Mouse (Mus musculus) layer of hippocampus, postnatal 25 days (tissue): ENCODE measurements at regions not wholly inside any gene's neighbourhood (a gene's known extent, or its start where the extent isn't known, plus 50 kb on each side); places are given as distances from the start of the nearest gene placed in this dataset.

Experiments used
- DNase-seq, 2 experiments: peaks; one replicate each; pipeline ENCODE4 v3.0.0; 2022; ENCODE audit warnings: mixed read lengths in 2 of 2, low spot score in 1 of 2; ENCODE audit errors: extremely low spot score in 1 of 2

DNA sequence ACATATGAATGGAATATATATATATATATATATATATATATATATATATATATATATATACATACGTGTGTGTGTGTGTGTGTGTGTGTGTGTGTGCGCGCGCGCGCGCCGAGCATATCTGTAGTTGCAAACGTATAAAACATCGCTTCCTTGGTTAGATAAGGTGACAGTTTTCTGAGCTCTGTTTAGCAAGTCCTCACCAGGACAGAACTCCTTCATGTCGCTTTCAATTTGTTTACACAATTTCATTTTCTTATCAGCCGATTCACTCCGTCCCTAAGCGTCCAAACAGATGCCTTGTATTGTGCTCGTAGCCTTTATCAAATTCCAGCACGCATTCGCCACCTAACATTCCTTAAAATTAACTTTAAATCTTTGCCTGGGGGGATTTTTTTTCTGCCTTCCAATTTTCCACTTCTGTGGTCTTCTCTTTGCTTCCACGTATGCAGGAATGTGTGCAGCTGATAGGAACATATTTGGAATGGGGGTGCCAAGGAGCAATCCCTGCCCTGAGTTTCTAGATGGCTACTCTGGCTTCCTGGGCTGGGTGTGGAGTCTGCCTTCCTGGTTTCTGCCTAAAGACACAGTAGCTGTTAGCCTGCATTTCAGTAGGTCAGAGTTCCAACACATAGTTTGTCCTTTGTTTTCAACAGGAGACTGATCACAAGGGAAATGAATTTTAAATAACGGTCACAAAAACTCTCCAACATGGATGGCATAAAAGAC, 575.7 kb downstream of the Robo2 start:
- DNase-seq = no peak

DNA sequence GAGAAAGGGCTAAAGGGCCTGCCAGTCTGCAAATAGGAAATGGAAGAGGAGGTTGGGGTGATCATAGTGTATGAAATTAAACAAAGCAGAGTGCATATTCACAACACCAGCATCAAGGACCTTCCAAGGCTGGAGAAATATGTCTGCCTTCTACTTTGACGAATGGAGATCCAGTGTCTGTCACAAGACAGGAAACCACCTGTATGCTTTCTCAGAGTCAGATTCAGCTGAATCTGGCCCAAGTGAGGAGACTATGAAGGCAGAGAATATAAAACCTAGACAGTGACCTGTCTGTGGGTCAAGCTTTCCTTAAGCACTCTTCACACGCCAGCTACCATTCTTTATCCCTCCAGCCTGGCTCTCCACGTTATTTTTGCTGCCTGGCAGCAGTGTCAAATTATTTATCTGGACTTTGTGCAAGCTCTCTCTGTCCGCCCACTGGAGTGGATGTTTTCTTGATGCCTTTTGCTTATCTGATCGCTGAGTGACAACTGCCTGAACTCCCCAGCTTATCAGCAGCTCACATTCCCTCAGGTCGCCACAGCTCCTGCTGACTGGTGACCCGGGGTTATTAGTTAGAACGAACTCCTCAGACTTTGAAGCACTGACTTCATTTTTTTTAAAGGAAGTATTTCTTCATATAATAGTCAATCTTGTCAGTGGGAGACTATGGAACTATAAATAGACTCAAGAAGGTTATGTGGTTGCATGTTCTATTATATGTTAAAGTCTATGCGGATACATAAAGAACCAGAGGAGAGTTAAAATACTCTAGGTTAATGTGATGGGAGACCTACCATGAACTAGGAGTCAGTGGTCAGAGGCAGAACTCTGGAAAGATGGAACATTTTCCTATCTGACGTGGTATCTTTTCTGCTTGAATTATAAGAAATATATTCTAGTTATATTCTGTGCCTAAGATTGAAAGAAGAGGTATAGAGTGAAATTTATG, 590.0 kb downstream of the Robo2 start:
- no peak for DNase-seq

DNA sequence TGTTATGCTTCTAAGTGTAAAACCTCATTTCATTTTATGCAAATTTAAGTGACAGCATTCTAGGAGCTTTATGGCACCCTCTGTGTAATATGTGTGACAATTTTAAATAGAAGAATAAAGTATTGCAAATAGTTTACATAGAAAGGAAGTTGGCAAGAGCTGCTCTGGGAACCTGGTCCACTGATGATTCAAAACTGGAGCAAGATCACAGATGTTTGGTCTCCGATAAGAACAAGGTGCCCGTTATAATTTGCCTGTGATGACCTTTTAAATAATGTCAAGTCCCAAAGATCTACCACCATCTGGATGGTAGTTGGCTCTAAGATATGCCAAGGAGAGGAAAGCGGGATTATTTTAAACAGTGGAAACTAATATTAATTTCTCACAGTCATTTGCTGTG, 607.1 kb downstream of the Robo2 start:
- DNase-seq = no peak

DNA sequence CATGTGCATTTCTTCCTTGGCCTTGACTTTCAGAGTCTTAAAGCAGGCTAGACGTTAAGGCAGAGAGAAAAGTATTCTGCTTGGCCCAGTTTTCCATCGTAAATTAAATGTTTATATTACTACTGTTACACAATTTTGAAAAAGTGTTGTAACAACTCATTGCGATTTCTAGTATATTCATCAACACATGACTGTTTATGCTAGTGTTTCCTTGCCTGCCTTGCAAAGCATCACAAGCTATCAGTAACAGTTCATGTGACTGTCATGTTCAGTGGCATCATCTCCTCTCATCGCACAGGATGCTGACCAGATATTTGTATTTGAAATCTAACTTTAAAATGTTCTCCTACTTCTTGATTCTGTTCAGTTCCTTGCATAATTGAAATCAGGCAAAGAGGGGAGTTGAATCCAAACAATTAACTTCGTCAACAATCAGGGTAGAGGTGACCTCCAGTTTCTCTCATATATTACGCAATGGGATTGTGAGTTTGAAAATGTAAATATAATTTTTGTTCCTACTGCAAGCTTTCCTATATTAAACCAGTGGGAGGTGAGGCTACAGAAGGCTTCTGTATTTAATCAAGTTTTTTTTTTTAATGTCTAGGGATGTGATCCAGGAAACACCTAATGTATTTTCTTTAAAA, 615.0 kb downstream of the Robo2 start:
- no peak for DNase-seq

DNA sequence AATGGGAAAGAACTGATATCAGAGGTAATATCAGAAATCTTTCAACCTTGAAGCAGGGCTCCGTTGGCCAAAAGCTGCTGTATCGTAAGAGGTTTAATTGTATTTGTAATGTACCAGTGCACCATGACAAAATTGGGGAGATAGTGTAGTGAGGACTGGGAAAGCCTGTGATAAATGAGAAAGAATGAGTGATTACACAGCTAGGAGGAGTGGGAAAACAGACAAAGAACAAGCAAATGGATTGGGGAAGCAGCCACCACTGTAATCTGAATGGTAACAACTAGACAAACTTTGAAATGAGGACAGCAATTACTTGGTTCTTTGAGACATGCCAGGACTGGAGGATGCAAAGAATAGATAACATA, 626.6 kb downstream of the Robo2 start:
- DNase-seq = no peak

DNA sequence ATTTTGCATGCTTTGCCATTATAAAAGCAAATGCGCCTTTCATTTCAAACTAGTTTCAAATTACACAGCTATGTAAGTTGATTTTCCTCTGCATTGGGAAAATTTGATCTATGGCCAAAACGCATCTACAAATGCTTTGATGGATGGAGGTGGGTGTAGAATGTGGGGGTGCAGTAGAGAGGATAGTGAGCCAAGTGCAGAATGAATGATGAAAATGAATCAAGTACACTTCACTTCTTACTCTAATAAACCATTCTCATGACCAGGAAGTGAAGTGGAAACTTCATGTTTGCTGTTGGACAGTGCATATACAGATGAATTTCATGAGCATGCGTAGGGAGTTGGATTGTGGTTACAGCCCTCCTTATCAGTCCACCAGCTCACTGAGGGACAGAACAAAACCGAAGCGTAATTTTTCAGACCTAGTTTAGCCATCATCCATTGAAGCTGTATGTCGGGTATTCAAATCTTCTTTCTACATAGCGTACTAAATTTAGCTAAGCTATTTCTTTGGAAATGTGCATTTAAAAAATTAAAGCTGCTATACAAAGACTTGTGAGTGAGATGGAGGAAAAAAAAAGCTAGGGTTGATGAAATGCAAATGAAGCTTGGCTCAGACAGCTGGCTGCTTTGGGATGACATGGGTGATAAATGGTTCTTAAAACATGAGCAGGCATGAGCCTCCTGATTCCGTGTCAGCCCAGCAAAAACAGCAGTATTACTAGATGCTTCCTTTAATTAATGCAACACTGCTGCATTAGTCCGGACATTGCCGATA, 627.1 kb downstream of the Robo2 start:
- no peak for DNase-seq

DNA sequence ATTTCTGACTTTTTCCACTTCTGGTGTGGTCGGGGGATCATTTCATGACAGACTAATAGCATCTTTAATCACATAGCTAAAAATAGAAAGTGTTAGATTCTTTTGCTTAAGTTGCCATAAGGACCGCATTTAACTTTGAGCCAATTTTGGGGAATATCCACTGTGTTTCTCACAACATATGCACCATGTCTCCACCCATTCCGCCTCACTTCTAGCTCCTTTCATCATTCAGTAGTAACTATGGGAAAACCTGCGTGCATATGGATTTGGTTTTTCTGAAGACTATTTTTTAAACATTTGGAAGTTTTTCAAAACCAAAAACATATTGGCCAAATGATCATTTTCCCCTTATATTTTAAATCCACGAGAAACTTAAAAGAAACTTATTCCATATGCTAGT, 639.2 kb downstream of the Robo2 start:
- DNase-seq = no peak

DNA sequence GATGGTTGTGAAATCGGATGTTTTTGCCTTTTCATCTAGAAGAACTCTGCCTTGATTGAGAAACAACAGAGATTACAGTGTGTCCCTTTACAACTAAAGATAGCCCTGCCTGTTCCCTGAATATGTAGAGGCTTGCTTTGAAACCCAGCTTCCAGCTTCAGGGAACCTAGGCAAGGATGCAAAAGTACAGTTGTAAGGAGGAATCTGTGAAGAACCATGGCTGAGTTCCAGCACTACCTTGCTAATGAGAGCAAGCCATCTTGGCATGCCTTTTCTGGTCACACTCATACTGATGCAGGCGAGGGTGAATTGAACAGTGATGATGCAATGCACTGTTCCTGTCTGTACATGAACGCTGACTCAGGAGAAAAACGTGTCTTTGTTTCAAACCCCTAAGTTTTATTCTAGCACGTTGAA, 641.2 kb downstream of the Robo2 start:
- no peak for DNase-seq

DNA sequence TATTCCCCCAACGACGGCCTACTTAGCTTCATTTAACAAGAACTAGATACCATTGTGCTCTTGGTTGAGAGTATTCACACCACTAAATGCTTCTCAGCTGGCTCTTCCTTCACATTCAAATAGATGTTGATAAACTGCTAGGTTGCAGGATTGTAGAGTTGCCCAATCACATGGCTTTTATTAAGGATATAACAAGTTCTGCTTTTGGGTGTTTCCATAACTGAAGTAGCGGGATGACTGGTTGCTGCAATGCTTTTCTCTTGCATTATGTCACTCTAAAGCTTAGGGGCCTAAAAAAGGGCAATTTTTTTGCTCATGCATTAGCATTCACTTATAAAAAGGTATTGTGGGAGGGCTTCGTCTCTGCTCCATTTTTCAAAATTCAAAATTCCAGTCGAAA, 641.9 kb downstream of the Robo2 start:
- no peak for DNase-seq

DNA sequence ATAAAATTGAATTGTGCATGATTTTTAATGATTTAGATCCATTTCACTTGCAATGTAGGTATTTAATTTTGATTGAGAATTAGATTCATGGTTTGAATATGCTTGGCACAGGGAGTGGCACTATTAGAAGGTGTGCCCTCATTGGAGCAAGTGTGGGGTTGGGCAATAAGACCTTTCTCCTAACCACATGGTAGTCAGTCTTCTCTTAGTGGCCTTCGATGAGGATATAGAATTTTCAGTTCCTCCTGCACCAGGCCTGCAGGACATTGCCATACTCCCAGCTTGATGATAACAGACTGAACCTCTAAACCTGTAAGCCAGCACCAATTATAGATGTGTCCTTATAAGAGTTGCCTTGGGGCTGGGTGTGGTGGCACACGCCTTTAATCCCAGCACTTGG, 642.9 kb downstream of the Robo2 start:
- DNase-seq = no peak

DNA sequence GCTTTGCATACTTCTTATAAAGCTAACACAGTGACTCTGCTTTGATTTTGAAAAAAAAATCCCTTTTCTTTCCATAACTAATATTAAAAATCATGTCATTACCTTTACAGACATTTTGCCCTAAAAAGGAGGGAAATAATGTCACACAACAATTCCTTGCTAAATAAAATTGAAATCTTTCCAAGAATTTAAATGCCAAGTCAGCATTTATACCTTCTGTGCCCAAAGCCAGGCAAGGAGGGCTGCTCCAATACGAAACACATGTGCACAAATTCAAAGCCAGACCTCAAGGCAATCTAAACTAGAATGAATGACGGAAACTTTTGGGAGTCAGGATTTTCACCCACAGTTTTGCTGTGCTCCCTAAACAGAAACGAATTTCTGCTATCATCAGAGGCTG, 646.4 kb downstream of the Robo2 start:
- DNase-seq = no peak

DNA sequence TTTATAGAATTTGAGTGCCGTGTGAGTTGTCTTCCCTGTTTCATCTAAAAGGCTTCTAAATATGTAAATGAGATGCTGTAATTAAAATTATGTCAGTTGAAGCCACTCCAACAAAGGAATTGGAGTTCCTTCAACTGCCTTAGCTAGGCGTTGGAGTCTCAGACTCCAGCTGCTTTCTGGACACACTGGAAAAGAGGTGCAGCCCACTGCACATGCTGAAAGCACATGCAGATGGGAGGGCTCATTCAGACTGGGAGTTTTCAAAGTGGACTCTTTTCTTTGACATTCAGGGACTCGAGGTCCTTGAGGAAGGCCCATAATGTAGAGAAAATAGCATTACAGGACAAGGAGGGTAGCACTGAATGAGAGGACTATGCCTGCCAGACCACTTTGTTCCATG, 650.7 kb downstream of the Robo2 start:
- no peak for DNase-seq

DNA sequence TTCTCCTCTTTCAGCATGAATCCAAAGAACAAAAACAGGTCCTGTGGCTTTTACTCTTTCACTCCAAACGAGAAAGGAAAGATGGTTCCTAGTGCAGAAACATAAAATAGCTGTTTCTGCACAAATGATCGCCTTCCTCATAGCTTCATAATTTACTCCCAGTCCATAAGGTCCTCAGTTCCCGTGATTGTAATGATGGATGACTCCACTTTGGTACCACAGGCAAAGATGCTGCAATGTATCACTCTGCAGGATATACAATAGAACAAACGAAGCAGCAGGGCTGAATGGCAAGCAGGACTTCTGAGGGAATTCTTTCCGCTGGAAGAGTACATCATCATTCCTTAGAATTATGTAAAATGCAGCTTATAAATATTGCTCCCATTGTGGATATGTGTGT, 652.8 kb downstream of the Robo2 start:
- no peak for DNase-seq

DNA sequence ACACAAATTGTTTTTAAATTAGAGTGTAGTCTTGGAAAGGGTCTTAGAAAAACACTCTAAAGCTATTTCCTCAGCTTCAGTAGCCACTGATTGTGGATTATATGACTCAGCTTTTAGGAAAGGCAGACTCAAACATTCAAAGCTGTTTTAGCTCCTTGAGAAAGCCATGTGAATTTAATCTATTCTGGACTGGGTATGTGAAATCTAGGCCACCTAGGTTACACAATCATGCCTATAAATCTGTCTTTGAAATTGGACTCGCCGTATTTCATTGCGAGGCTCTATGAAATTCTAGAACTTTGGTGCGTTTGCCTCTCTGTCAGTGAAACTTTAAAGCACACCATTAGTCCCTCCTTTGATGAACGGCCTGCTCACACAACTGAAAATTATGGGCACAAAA, 657.3 kb downstream of the Robo2 start:
- no peak for DNase-seq

DNA sequence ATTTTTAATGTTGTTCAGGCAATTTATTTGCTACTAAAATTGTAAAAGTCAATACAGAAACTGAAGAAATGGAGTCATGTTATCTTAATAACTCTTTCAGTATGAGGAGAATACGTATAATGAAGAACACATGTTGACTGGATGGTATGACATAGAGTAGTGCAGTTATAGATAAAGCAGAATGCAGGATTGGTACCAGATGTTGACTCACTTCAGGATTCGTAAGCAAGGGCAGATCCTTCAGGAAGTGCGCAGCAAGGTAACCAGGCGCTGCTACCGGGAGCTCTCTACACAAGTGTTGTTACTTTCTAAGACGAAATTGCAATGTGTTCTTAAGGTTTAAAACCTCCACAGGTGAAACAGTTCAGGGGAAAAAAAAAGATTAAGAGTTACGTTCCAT, 683.3 kb downstream of the Robo2 start:
- no peak for DNase-seq

DNA sequence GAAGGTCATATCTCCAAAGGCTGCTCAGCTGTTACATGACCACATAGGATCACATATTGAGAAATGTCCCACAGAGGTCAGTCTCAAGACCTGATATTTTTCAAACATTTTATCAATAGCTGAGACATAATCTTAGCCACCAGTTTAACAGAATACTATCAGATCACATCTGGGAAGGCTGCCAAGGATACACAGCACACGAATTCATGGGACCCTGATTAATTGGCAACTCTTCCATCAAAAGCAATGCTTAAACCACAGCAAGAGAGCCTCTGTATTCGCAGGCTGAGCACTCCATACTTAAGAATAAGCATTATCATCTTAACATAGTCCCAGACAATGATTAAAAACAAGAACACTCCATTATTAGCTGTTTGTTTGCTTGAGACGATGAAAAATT, 691.9 kb downstream of the Robo2 start:
- no peak for DNase-seq

DNA sequence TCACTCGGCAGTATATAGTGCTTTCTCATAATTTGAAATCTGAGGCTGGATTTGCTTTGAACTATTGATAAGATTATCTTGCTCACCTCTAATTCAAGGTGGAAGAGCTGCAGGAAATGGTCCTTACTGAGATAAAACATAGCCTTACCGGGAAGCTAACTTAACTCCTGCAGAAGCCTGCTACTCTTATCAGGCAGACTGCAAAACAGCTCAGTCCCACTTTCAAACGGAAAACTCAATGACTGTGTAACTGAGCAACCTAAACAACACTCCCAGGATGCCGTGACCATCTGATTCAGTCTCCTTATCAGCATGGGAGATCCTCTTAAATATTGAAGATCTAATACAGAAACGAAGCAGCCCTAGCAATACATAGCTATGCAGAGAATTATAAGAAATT, 695.3 kb downstream of the Robo2 start:
- DNase-seq = no peak

DNA sequence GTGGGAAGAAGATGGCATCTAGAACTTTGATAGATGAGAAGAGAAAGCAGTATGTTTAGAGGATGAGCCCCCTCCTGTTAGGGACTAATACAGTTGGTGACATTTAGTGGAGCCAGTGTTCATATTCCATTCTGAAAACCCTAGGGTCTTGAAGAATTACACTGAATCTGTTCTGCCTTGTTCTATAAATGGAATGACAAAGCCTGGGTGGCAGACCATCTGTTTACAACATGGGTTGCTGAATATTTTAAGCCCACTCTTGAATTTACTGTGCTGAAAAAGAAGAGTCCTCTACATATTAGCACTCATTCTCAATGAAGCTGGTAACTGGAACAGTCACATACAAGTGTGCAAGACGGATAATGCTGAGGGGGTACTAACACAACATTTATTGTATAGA, 704.6 kb downstream of the Robo2 start:
- DNase-seq = no peak

DNA sequence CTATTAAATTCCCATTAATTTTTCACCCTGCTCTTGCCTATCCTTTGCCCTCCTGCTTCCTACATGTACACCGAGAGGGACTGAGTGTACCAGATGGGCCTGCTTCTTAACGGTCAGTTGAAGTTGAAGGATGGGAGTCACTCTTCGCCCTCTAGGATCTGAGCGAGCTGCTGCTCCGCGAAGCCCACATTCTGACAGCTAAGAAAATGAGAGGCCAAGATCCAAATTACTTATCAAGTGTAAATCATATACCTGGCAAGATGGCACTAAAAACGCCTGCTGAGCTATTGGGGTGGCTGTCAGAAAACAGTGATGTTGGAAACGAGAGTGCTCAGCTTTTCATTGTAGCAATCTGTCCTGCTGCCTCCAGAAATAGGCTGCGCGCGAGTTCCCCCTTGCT, 722.4 kb downstream of the Robo2 start:
- DNase-seq = no peak

DNA sequence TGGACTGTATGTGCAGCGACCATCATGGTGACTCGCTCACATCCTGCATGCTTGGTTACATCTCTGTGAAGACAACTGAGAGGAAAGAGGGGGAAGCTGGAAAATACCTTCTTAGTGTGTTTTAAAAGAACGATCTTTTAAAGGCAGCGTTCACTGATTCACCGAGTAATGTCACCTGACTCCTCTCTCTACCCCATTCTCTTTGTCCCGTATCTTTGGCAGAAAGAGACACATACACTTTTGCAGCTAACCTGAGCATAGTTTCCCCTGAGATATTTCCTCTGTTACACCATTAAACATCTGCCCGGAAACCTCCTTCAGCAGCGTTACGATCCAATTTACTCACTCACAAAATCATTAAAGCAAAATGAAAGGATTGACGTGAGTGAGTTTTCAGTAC, 731.8 kb downstream of the Robo2 start:
- no peak for DNase-seq

DNA sequence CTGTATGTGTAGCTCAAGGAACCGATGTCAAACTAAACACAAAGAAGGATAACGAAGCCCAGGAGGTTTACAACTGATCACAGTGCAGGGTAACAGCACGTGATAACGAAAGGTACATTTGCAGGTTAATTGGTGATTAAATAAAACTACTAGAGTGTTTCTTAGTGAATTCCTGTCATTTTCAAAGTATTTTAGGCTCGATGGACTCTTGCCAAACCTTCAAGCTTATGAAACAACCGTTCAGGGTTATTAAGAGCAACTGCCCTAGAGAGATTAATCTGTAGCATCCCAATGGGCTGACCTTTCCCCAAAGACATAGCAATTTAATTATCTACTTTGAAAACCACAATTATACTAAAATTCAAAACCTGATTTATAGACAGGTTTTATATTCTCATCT, 741.1 kb downstream of the Robo2 start:
- DNase-seq = no peak
